Mouse (Mus musculus) CH12.LX (cell line): ENCODE measurements at regions not wholly inside any gene's neighbourhood (a gene's known extent, or its start where the extent isn't known, plus 50 kb on each side); places are given as distances from the start of the nearest gene placed in this dataset.

Source experiments
- DNase-seq: peaks from one replicate; pipeline ENCODE4 v3.0.0-alpha.2; 2013; ENCODE audit errors: extremely low read depth
- H3K27ac ChIP-seq: 2 replicates; pipeline ENCODE4 v1.5.1; 2012; ENCODE audit warnings: low read depth, mild to moderate bottlenecking, control low read depth, moderate library complexity; ENCODE audit not compliant: insufficient read depth
- H3K27me3 ChIP-seq: replicated peaks from 2 replicates; pipeline ENCODE3; 2012; ENCODE audit warnings: inconsistent platforms
- H3K36me3 ChIP-seq, 2 experiments: replicated peaks in 1 of 2; 2 replicates each; pipeline versions ENCODE3 to v1.6.1; 2012; ENCODE audit warnings: inconsistent platforms in 1 of 2, low read length in 1 of 2, mild to moderate bottlenecking in 1 of 2, mixed read lengths in 1 of 2, moderate library complexity in 1 of 2; ENCODE audit not compliant: control insufficient read depth in 1 of 2, insufficient read depth in 1 of 2
- H3K4me1 ChIP-seq, 2 experiments: 2 replicates each; pipeline ENCODE4 v1.6.1; 2012; ENCODE audit warnings: inconsistent platforms in 1 of 2, moderate library complexity in 1 of 2; ENCODE audit not compliant: insufficient read depth in 2 of 2, control insufficient read depth in 1 of 2
- H3K4me2 ChIP-seq: 2 replicates; pipeline ENCODE4 v1.6.1; 2012; ENCODE audit warnings: low read depth, mild to moderate bottlenecking, control low read depth; ENCODE audit not compliant: poor library complexity, insufficient read depth, severe bottlenecking
- H3K4me3 ChIP-seq, 3 experiments: fragments of 150-350 bp in 1 of 3; sonication (generic) in 1 of 3; replicated peaks in 1 of 3; 2 replicates each; pipeline versions ENCODE3 to v1.5.1; 2011 to 2012; ENCODE audit warnings: low read depth in 2 of 3, low read length in 2 of 3, mild to moderate bottlenecking in 2 of 3, moderate library complexity in 2 of 3, control low read depth in 1 of 3, improper control_type of control experiment in 1 of 3, inconsistent platforms in 1 of 3, mixed read lengths in 1 of 3; ENCODE audit not compliant: poor library complexity in 1 of 3
- H3K79me2 ChIP-seq: replicated peaks from 2 replicates; pipeline ENCODE4 v1.6.1; 2012; ENCODE audit warnings: mild to moderate bottlenecking, moderate library complexity; ENCODE audit not compliant: control insufficient read depth, poor library complexity, insufficient read depth, severe bottlenecking; ENCODE audit errors: extremely low read depth
- H3K9ac ChIP-seq: 2 replicates; pipeline ENCODE4 v1.6.1; 2012; ENCODE audit warnings: low read depth, mild to moderate bottlenecking, control low read depth, moderate library complexity; ENCODE audit not compliant: insufficient read depth
- H3K9me3 ChIP-seq: replicated peaks from 2 replicates; pipeline ENCODE3; 2012; ENCODE audit warnings: low read length, inconsistent platforms, mixed read lengths
- CHD1 ChIP-seq: IDR thresholded peaks from 2 replicates; pipeline ENCODE4 v1.6.1; 2012; ENCODE audit warnings: low read depth, low read length, improper control_type of control experiment, inconsistent platforms
- CHD2 ChIP-seq: IDR thresholded peaks from 2 replicates; pipeline ENCODE4 v1.6.1; 2011; ENCODE audit warnings: low read length, improper control_type of control experiment
- CTCF ChIP-seq, 2 experiments: IDR thresholded peaks in 1 of 2; conservative IDR thresholded peaks in 1 of 2; 2 replicates each; pipeline ENCODE4 v1.5.1; 2011 to 2012; ENCODE audit warnings: low read depth in 2 of 2, low read length in 2 of 2, improper control_type of control experiment in 1 of 2, inconsistent platforms in 1 of 2, mild to moderate bottlenecking in 1 of 2, moderate library complexity in 1 of 2
- ELF1 ChIP-seq: IDR thresholded peaks from 2 replicates; pipeline ENCODE4 v1.6.1; 2014; ENCODE audit warnings: low read depth, mild to moderate bottlenecking, inconsistent platforms, low read length, improper control_type of control experiment
- GABPA ChIP-seq: IDR thresholded peaks from 2 replicates; pipeline ENCODE4 v1.6.1; 2012; ENCODE audit warnings: low read depth, low read length, improper control_type of control experiment, inconsistent platforms; ENCODE audit not compliant: insufficient replicate concordance
- IRF4 ChIP-seq: IDR thresholded peaks from 2 replicates; pipeline ENCODE4 v1.6.1; 2014; ENCODE audit warnings: low read depth, mild to moderate bottlenecking, inconsistent platforms, low read length, improper control_type of control experiment
- JUN ChIP-seq: IDR thresholded peaks from 2 replicates; pipeline ENCODE4 v1.6.1; 2011; ENCODE audit warnings: low read depth, mild to moderate bottlenecking, low read length, improper control_type of control experiment, moderate library complexity; ENCODE audit not compliant: insufficient read depth
- JUND ChIP-seq: conservative IDR thresholded peaks from 2 replicates; pipeline ENCODE4 v1.6.1; 2011; ENCODE audit warnings: low read depth, low read length, improper control_type of control experiment
- KAT2A ChIP-seq: IDR thresholded peaks from 2 replicates; pipeline ENCODE4 v1.6.1; 2012; ENCODE audit warnings: low read length, improper control_type of control experiment, inconsistent platforms; ENCODE audit not compliant: insufficient replicate concordance
- MAX ChIP-seq: IDR thresholded peaks from 2 replicates; pipeline ENCODE4 v1.6.1; 2011; ENCODE audit warnings: low read length, improper control_type of control experiment
- MAZ ChIP-seq: IDR thresholded peaks from 2 replicates; pipeline ENCODE4 v1.6.1; 2012; ENCODE audit warnings: low read depth, mild to moderate bottlenecking, inconsistent platforms, low read length, improper control_type of control experiment, moderate library complexity
- MEF2A ChIP-seq: IDR thresholded peaks from 2 replicates; pipeline ENCODE4 v1.6.1; 2014; ENCODE audit warnings: low read depth, mild to moderate bottlenecking, inconsistent platforms, low read length, improper control_type of control experiment, borderline replicate concordance
- MXI1 ChIP-seq: IDR thresholded peaks from 2 replicates; pipeline ENCODE4 v1.6.1; 2011; ENCODE audit warnings: mild to moderate bottlenecking, low read depth, low read length, improper control_type of control experiment
- MYC ChIP-seq: IDR thresholded peaks from 2 replicates; pipeline ENCODE4 v1.6.1; 2011; ENCODE audit warnings: low read depth, mild to moderate bottlenecking, improper control_type of control experiment, low read length
- NELFE ChIP-seq: IDR thresholded peaks from 2 replicates; pipeline ENCODE4 v1.6.1; 2011; ENCODE audit warnings: low read depth, low read length, improper control_type of control experiment
- NRF1 ChIP-seq: IDR thresholded peaks from 2 replicates; pipeline ENCODE4 v1.6.1; 2014; ENCODE audit warnings: low read depth, mild to moderate bottlenecking, inconsistent platforms, low read length, improper control_type of control experiment, moderate library complexity
- POLR2AphosphoS2 ChIP-seq: IDR thresholded peaks from 2 replicates; pipeline ENCODE4 v1.6.1; 2011; ENCODE audit warnings: low read depth, low read length, improper control_type of control experiment
- RAD21 ChIP-seq: IDR thresholded peaks from 2 replicates; pipeline ENCODE4 v1.6.1; 2011; ENCODE audit warnings: low read depth, mild to moderate bottlenecking, low read length, improper control_type of control experiment, moderate library complexity
- UBTF ChIP-seq: IDR thresholded peaks from 2 replicates; pipeline ENCODE4 v1.6.1; 2012; ENCODE audit warnings: low read depth, mild to moderate bottlenecking, inconsistent platforms, low read length, improper control_type of control experiment, moderate library complexity
- USF1 ChIP-seq: IDR thresholded peaks from 2 replicates; pipeline ENCODE4 v1.6.1; 2014; ENCODE audit warnings: low read depth, mild to moderate bottlenecking, inconsistent platforms, low read length, improper control_type of control experiment
- USF2 ChIP-seq: conservative IDR thresholded peaks from 2 replicates; pipeline ENCODE4 v1.6.1; 2011; ENCODE audit warnings: low read depth, low read length, improper control_type of control experiment
- dilution Hi-C: fragments of 300-500 bp; cut with MboI; formaldehyde crosslinking; loops from 2 replicates; pipeline ENCODE4 v1.14.3; 2020; ENCODE audit warnings: low sequenced_read_pairs; ENCODE audit not compliant: extremely low pct_unique_long_range_greater_than_20kb, extremely low pct_ligation_motif_present
- in situ Hi-C: fragments of 300-500 bp; cut with MboI; formaldehyde crosslinking; loops from 3 replicates; pipeline ENCODE4 v1.14.3; 2019; ENCODE audit warnings: low sequenced_read_pairs, low pct_ligation_motif_present, low pct_unique_long_range_greater_than_20kb, mixed read lengths

GRCm38 (mm10) chr4:18788398-18788797 is 816.9 kb upstream of the Gm12353 start:
- H3K4me3 ChIP-seq: no peak overlapping the region
- in situ Hi-C loops: no loop called here
- H3K9ac ChIP-seq: no peak overlapping the region
- H3K27ac ChIP-seq: no peak overlapping the region
- H3K4me1 ChIP-seq: no peaks in the 10 kb centered on the region
- no peaks in the 10 kb centered on the region for H3K9me3 ChIP-seq
- dilution Hi-C loops: no loop called here
- no peaks in the 10 kb centered on the region for H3K36me3 ChIP-seq
- no peak overlapping the region for H3K4me2 ChIP-seq
- no peaks in the 10 kb centered on the region for H3K79me2 ChIP-seq
- no peak for TF ChIP-seq USF1
- no peak for TF ChIP-seq POLR2AphosphoS2
- TF ChIP-seq ELF1: no peak
- no peak for TF ChIP-seq NELFE
- no peak for TF ChIP-seq CHD1
- TF ChIP-seq KAT2A: no peak
- no peak for TF ChIP-seq IRF4
- TF ChIP-seq CHD2: no peak
- TF ChIP-seq UBTF: no peak
- TF ChIP-seq RAD21: no peak
- no peak for TF ChIP-seq GABPA
- no peak for TF ChIP-seq MXI1
- TF ChIP-seq JUND: no peak
- no peak for TF ChIP-seq NRF1
- TF ChIP-seq MEF2A: no peak
- DNase-seq: no peak
- H3K27me3 ChIP-seq: no peaks in the 10 kb centered on the region

GRCm38 (mm10) chr4:18795740-18796394 is 809.4 kb upstream of the Gm12353 start:
- no peaks in the 10 kb centered on the region for H3K27me3 ChIP-seq
- TF ChIP-seq MAX: no peak
- TF ChIP-seq CTCF (conservative IDR thresholded peaks at IDR 0.05 in 1 of 2, IDR thresholded peaks at IDR 0.05 in 1 of 2; ENCODE audit: low read depth in 2 of 2, low read length in 2 of 2): no peak
- TF ChIP-seq MYC: no peak
- TF ChIP-seq KAT2A: no peak
- no peak for TF ChIP-seq NELFE
- TF ChIP-seq IRF4: no peak
- no peak for TF ChIP-seq JUN
- no peak for TF ChIP-seq USF2
- TF ChIP-seq MAZ: no peak
- TF ChIP-seq MEF2A: no peak
- no peak for TF ChIP-seq GABPA
- TF ChIP-seq USF1: no peak
- TF ChIP-seq ELF1: no peak
- TF ChIP-seq POLR2AphosphoS2: no peak
- H3K36me3 ChIP-seq: no peaks in the 10 kb centered on the region
- H3K9me3 ChIP-seq: no peaks in the 10 kb centered on the region
- H3K27ac ChIP-seq: no peak overlapping the region
- H3K9ac ChIP-seq: no peak overlapping the region
- H3K4me2 ChIP-seq: no peak overlapping the region
- no peak for DNase-seq
- no peaks in the 10 kb centered on the region for H3K4me1 ChIP-seq
- in situ Hi-C loops (no loop called here), dilution Hi-C loops (no loop called here)
- no peak overlapping the region for H3K4me3 ChIP-seq
- no peaks in the 10 kb centered on the region for H3K79me2 ChIP-seq
